Mouse (Mus musculus) MEL (cell line): ENCODE data around the gene Phkg1. TPM values are rescaled to one million over a fixed set of nuclear protein-coding genes. Genes with fewer than 3 reads are reported as not detected.

Experiments
- DNase-seq: peaks from one replicate; pipeline ENCODE4 v3.0.0; 2011; ENCODE audit warnings: low read depth, low spot score
- H3K27ac ChIP-seq: 2 replicates; pipeline ENCODE4 v1.5.1; 2012; ENCODE audit warnings: low read depth, mild to moderate bottlenecking, control low read depth, low read length, moderate library complexity; ENCODE audit not compliant: control insufficient read depth
- H3K27me3 ChIP-seq, 2 experiments: fragments of 150-350 bp in 1 of 2; sonication (generic) in 1 of 2; 2 replicates each; pipeline ENCODE4 v1.6.1; 2012; ENCODE audit warnings: low read length in 2 of 2, mild to moderate bottlenecking in 2 of 2, improper control_type of control experiment in 1 of 2, moderate library complexity in 1 of 2; ENCODE audit not compliant: insufficient read depth in 2 of 2, control insufficient read depth in 1 of 2
- H3K36me3 ChIP-seq, 2 experiments: 2 replicates each; pipeline ENCODE4 v1.6.1; 2012 to 2014; ENCODE audit warnings: low read length in 2 of 2, improper control_type of control experiment in 1 of 2, inconsistent platforms in 1 of 2, mild to moderate bottlenecking in 1 of 2; ENCODE audit not compliant: insufficient read depth in 2 of 2, control insufficient read depth in 1 of 2
- H3K4me1 ChIP-seq, 2 experiments: fragments of 150-350 bp in 1 of 2; sonication (generic) in 1 of 2; 2 replicates each; pipeline ENCODE4 v1.6.1; 2012; ENCODE audit warnings: low read length in 2 of 2, improper control_type of control experiment in 1 of 2, mild to moderate bottlenecking in 1 of 2; ENCODE audit not compliant: insufficient read depth in 2 of 2, control insufficient read depth in 1 of 2
- H3K4me3 ChIP-seq, 2 experiments: fragments of 150-350 bp in 1 of 2; sonication (generic) in 1 of 2; 2 replicates each; pipeline ENCODE4 v1.5.1; 2012; ENCODE audit warnings: low read depth in 2 of 2, low read length in 2 of 2, mild to moderate bottlenecking in 2 of 2, moderate library complexity in 2 of 2, control low read depth in 1 of 2, improper control_type of control experiment in 1 of 2; ENCODE audit not compliant: control insufficient read depth in 1 of 2, insufficient read depth in 1 of 2
- H3K79me2 ChIP-seq: 2 replicates; pipeline ENCODE4 v1.6.1; 2012; ENCODE audit warnings: mild to moderate bottlenecking, low read length, moderate library complexity; ENCODE audit not compliant: control insufficient read depth, poor library complexity, insufficient read depth
- H3K9ac ChIP-seq: 2 replicates; pipeline ENCODE4 v1.6.1; 2012; ENCODE audit warnings: low read depth, mild to moderate bottlenecking, control low read depth, low read length, moderate library complexity; ENCODE audit not compliant: control insufficient read depth, poor library complexity, severe bottlenecking
- H3K9me3 ChIP-seq: fragments of 150-350 bp; sonication (generic); replicated peaks from 2 replicates; pipeline ENCODE4 v1.6.1; 2012; ENCODE audit warnings: mild to moderate bottlenecking, low read length, improper control_type of control experiment, moderate library complexity; ENCODE audit not compliant: insufficient read depth
- BHLHE40 ChIP-seq: IDR thresholded peaks from 2 replicates; pipeline ENCODE4 v1.6.1; 2012; ENCODE audit warnings: low read depth, mild to moderate bottlenecking, inconsistent platforms, low read length, improper control_type of control experiment, borderline replicate concordance
- CHD2 ChIP-seq: IDR thresholded peaks from 2 replicates; pipeline ENCODE4 v1.6.1; 2011; ENCODE audit warnings: low read length, improper control_type of control experiment
- CTCF ChIP-seq, 3 experiments: IDR thresholded peaks in 2 of 3; conservative IDR thresholded peaks in 1 of 3; 2 replicates each; pipeline ENCODE4 v1.5.1; 2011 to 2012; ENCODE audit warnings: low read length in 3 of 3, low read depth in 2 of 3, mild to moderate bottlenecking in 2 of 3, improper control_type of control experiment in 1 of 3, inconsistent platforms in 1 of 3, mixed read lengths in 1 of 3, moderate library complexity in 1 of 3; ENCODE audit not compliant: control insufficient read depth in 1 of 3, insufficient read depth in 1 of 3, poor library complexity in 1 of 3, severe bottlenecking in 1 of 3
- EP300 ChIP-seq, 2 experiments: IDR thresholded peaks; 2 replicates each; pipeline ENCODE4 v1.6.1; 2011; ENCODE audit warnings: improper control_type of control experiment in 2 of 2, low read length in 2 of 2, low read depth in 1 of 2, mild to moderate bottlenecking in 1 of 2
- GABPA ChIP-seq: IDR thresholded peaks from 2 replicates; pipeline ENCODE4 v1.6.1; 2012; ENCODE audit warnings: low read depth, mild to moderate bottlenecking, inconsistent platforms, low read length, improper control_type of control experiment, moderate library complexity
- HCFC1 ChIP-seq: IDR thresholded peaks from 2 replicates; pipeline ENCODE4 v1.6.1; 2012; ENCODE audit warnings: low read depth, mild to moderate bottlenecking, inconsistent platforms, low read length, improper control_type of control experiment, moderate library complexity
- MAFK ChIP-seq: IDR thresholded peaks from 2 replicates; pipeline ENCODE4 v1.6.1; 2011; ENCODE audit warnings: low read depth, mild to moderate bottlenecking, low read length, improper control_type of control experiment, borderline replicate concordance
- MEF2A ChIP-seq: IDR thresholded peaks from 2 replicates; pipeline ENCODE4 v1.6.1; 2014; ENCODE audit warnings: low read depth, mild to moderate bottlenecking, inconsistent platforms, low read length, improper control_type of control experiment; ENCODE audit not compliant: poor library complexity, insufficient replicate concordance, severe bottlenecking; ENCODE audit errors: extremely low read depth
- MYB ChIP-seq: IDR thresholded peaks from 2 replicates; pipeline ENCODE4 v1.6.1; 2011; ENCODE audit warnings: mild to moderate bottlenecking, low read depth, low read length, improper control_type of control experiment
- POLR2A ChIP-seq, 2 experiments: IDR thresholded peaks; 2 replicates each; pipeline ENCODE4 v1.6.1; 2011 to 2012; ENCODE audit warnings: low read length in 2 of 2, mild to moderate bottlenecking in 2 of 2, control low read depth in 1 of 2, improper control_type of control experiment in 1 of 2, low read depth in 1 of 2, moderate library complexity in 1 of 2; ENCODE audit not compliant: control insufficient read depth in 1 of 2, insufficient read depth in 1 of 2, poor library complexity in 1 of 2
- RAD21 ChIP-seq: IDR thresholded peaks from 2 replicates; pipeline ENCODE4 v1.6.1; 2011; ENCODE audit warnings: mild to moderate bottlenecking, low read depth, low read length, improper control_type of control experiment
- SMC3 ChIP-seq: IDR thresholded peaks from 2 replicates; pipeline ENCODE4 v1.6.1; 2011; ENCODE audit warnings: low read depth, low read length, improper control_type of control experiment
- TAL1 ChIP-seq: IDR thresholded peaks from 2 replicates; pipeline ENCODE4 v1.6.1; 2012; ENCODE audit warnings: mild to moderate bottlenecking, inconsistent platforms, low read length, moderate library complexity, mixed read lengths
- UBTF ChIP-seq: IDR thresholded peaks from 2 replicates; pipeline ENCODE4 v1.6.1; 2012; ENCODE audit warnings: low read depth, mild to moderate bottlenecking, inconsistent platforms, low read length, improper control_type of control experiment, moderate library complexity, borderline replicate concordance; ENCODE audit not compliant: insufficient read depth
- USF1 ChIP-seq: IDR thresholded peaks from 2 replicates; pipeline ENCODE4 v1.6.1; 2014; ENCODE audit warnings: low read depth, mild to moderate bottlenecking, inconsistent platforms, low read length, improper control_type of control experiment, moderate library complexity
- ZMIZ1 ChIP-seq: IDR thresholded peaks from 2 replicates; pipeline ENCODE4 v1.6.1; 2012; ENCODE audit warnings: low read depth, mild to moderate bottlenecking, inconsistent platforms, low read length, improper control_type of control experiment, moderate library complexity
- polyA plus RNA-seq, 2 experiments: library from polyadenylated mRNA; stranded (reverse) in 1 of 2; unstranded in 1 of 2; fragments of >175 nt in 1 of 2; fragments of >200 nt in 1 of 2; gene quantifications; 2 replicates each; pipeline versions ENCODE4 v1.2.1 to v1.2.4; 2012; ENCODE audit warnings: low replicate concordance in 2 of 2, low read depth in 1 of 2; ENCODE audit not compliant: insufficient read length in 2 of 2, insufficient read depth in 1 of 2, missing spikeins in 1 of 2
- total RNA-seq: library from RNA; depleted of rRNA; stranded (reverse); fragments of 300-350 nt; gene quantifications from 2 replicates; pipeline ENCODE4 v1.2.3, GENCODE M21; 2012

Gene Phkg1
- total and polyA plus RNA-seq, 3 experiments, result 0.62 to 0.72 TPM; not detected in 1

DNA sequence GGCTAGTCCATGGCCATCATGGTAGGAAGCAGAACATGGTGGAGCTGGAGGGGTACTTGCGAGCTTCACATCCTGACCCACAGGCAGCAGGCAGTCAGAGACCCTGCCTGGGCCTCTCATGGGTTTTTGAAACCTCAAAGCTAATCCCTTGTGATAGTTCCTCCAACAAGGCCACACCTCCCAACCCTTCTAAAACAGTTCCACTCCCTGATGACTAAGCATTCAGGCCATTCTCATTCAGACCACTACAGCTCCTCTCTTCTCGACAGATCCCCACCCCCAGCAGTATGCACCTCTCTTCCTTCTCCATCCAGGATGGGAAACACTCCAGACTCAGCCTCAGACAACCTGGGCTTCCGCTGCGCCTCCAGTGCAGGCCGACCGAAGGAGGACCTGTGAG is 36.0 kb downstream of the Phkg1 start:
- H3K36me3 ChIP-seq, result no peaks in the 10 kb centered on the region; a peak in 1 of 4 replicates

DNA sequence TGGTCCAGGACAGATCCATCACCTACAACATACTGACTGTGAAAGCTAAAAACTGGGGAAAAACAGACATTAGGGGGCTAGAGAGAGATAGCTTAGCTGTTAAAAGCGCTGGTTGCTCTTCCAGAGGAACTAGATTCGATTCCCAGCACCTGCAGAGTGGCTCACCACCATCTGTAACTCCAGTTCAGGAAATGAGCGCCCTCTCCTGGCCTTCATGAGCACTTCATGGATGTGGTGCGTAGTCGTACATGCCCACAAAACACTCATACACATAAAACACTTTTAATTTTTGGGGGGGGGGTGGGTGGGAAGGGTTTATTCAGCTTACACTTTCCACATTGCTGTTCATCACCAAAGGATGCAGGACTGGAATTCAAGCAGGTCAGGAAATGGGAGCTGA is 41.9 kb downstream of the Phkg1 start:
- no peaks in the 10 kb centered on the region for H3K79me2 ChIP-seq
- no peak overlapping the region for H3K27ac ChIP-seq
- H3K36me3 ChIP-seq, result peaks cover 0 to 2% of the 10 kb centered on the region in 2 experiments; a peak in 1 of 4 replicates
- H3K9ac ChIP-seq, result no peak overlapping the region
- no peak overlapping the region for H3K4me3 ChIP-seq
- peak; percentile 56 for DNase-seq
- no peaks in the 10 kb centered on the region for H3K9me3 ChIP-seq
- H3K27me3 ChIP-seq, result no peaks in the 10 kb centered on the region
- TF ChIP-seq EP300 (IDR thresholded peaks at IDR 0.05; ENCODE audit: low read depth in 1 of 2, low read length in 2 of 2) (no peak), TAL1 (no peak), CTCF (IDR thresholded peaks at IDR 0.05 in 2 of 3, conservative IDR thresholded peaks at IDR 0.05 in 1 of 3; ENCODE audit: control insufficient read depth in 1 of 3, insufficient read depth in 1 of 3, low read depth in 2 of 3, low read length in 3 of 3, poor library complexity in 1 of 3, severe bottlenecking in 1 of 3) (peak; percentile 39 to 53 (median 41); a peak in 5 of 6 replicates), SMC3 (no peak), MYB (no peak), GABPA (no peak)
- no peaks in the 10 kb centered on the region for H3K4me1 ChIP-seq

More for the DNA sequence above, 36.0 kb downstream of the Phkg1 start:
- DNase-seq, result no peak
- no peaks in the 10 kb centered on the region for H3K9me3 ChIP-seq
- H3K9ac ChIP-seq, result no peak overlapping the region
- H3K79me2 ChIP-seq, result no peaks in the 10 kb centered on the region
- no peaks in the 10 kb centered on the region for H3K4me1 ChIP-seq
- no peaks in the 10 kb centered on the region for H3K27me3 ChIP-seq
- H3K27ac ChIP-seq, result no peak overlapping the region
- TF ChIP-seq UBTF (no peak), USF1 (no peak), SMC3 (no peak), RAD21 (no peak), BHLHE40 (no peak), ZMIZ1 (no peak), CHD2 (no peak), MAFK (no peak), HCFC1 (no peak), POLR2A (IDR thresholded peaks at IDR 0.05; ENCODE audit: control insufficient read depth in 1 of 2, insufficient read depth in 1 of 2, low read depth in 1 of 2, low read length in 2 of 2, poor library complexity in 1 of 2) (no peak)
- H3K4me3 ChIP-seq, result no peak overlapping the region

DNA sequence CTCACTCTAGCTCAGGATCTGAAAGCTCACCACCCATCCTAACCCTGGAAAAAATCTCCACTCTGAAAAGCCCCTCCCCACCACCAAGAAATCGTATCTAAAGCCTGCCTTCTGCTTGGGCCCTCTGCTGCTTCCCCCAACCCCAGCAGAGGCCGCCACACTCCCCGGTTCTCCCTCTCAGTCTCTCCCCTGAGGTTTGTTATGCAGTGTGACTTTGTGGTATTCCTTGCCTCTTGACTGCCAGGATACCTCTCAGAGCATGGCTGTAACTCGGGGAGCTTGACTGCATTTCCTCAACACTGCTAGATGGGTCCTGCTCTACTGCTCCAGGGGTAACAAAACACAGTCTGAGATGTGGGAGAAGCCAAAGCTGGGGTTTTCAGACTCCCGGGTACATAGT is 43.2 kb downstream of the Phkg1 start:
- no peak overlapping the region for H3K4me3 ChIP-seq
- no peaks in the 10 kb centered on the region for H3K79me2 ChIP-seq
- no peak for DNase-seq
- H3K36me3 ChIP-seq, result peaks cover 0 to 2% of the 10 kb centered on the region in 2 experiments; a peak in 2 of 4 replicates
- TF ChIP-seq CTCF (IDR thresholded peaks at IDR 0.05 in 2 of 3, conservative IDR thresholded peaks at IDR 0.05 in 1 of 3; ENCODE audit: control insufficient read depth in 1 of 3, insufficient read depth in 1 of 3, low read depth in 2 of 3, low read length in 3 of 3, poor library complexity in 1 of 3, severe bottlenecking in 1 of 3), result 0 out of 6 replicates have a peak, but pooled peaks of 1 of the 3 experiments have one; percentile 15
- no peak for TF ChIP-seq MEF2A
- H3K9ac ChIP-seq, result no peak overlapping the region
- no peaks in the 10 kb centered on the region for H3K4me1 ChIP-seq
- H3K27me3 ChIP-seq, result no peaks in the 10 kb centered on the region
- no peaks in the 10 kb centered on the region for H3K9me3 ChIP-seq
- no peak overlapping the region for H3K27ac ChIP-seq
